Mouse (Mus musculus) midbrain, embryonic 16.5 days (tissue): ENCODE data around the gene Uvrag. TPM values are rescaled to one million over a fixed set of nuclear protein-coding genes. Genes with fewer than 3 reads are reported as not detected.

Experiments
- ATAC-seq: fragments of 200-750 bp; cut with Nextera tagmentation; 2 replicates; pipeline ENCODE4 v1.8.0; 2017; ENCODE audit warnings: moderate TSS enrichment
- H3K27ac ChIP-seq: fragments of 300-500 bp; sonication (generic); 2 replicates; pipeline ENCODE4 v1.5.1; 2014; ENCODE audit warnings: mild to moderate bottlenecking, low read length, mixed read lengths
- H3K27me3 ChIP-seq: fragments of 300-500 bp; sonication (generic); 2 replicates; pipeline ENCODE4 v1.6.1; 2014; ENCODE audit warnings: low read depth, low read length, mixed read lengths; ENCODE audit not compliant: control insufficient read depth, insufficient read depth
- H3K36me3 ChIP-seq: fragments of 300-500 bp; sonication (generic); 2 replicates; pipeline ENCODE4 v1.6.1; 2014; ENCODE audit warnings: mild to moderate bottlenecking, low read length, moderate library complexity, mixed read lengths; ENCODE audit not compliant: control insufficient read depth, insufficient read depth
- H3K4me1 ChIP-seq: fragments of 300-500 bp; sonication (generic); 2 replicates; pipeline ENCODE4 v1.6.1; 2014; ENCODE audit warnings: mild to moderate bottlenecking, low read length, mixed read lengths; ENCODE audit not compliant: control insufficient read depth, insufficient read depth
- H3K4me2 ChIP-seq: fragments of 300-500 bp; sonication (generic); 2 replicates; pipeline ENCODE4 v1.6.1; 2014; ENCODE audit warnings: mild to moderate bottlenecking, low read length, mixed read lengths
- H3K4me3 ChIP-seq: fragments of 300-500 bp; sonication (generic); 2 replicates; pipeline ENCODE4 v1.5.1; 2014; ENCODE audit warnings: low read depth, mild to moderate bottlenecking, low read length, moderate library complexity, mixed read lengths
- H3K9ac ChIP-seq: fragments of 300-500 bp; sonication (generic); 2 replicates; pipeline ENCODE4 v1.6.1; 2014; ENCODE audit warnings: low read depth, low read length, mixed read lengths
- H3K9me3 ChIP-seq: fragments of 300-500 bp; sonication (generic); replicated peaks from 2 replicates; pipeline ENCODE4 v1.6.1; 2014; ENCODE audit warnings: mild to moderate bottlenecking, low read length, mixed read lengths; ENCODE audit not compliant: control insufficient read depth, poor library complexity, severe bottlenecking
- WGBS: fragments of 180-500 bp; shearing (Covaris S2); extraction: QIAGEN DNeasy Blood & Tissue Kit; methylation state at CpG from one replicate; pipeline ENCODE4 v1.1.7; 2014; 5-methylcytosine and 5-hydroxymethylcytosine counted together
- polyA plus RNA-seq: library from polyadenylated mRNA; unstranded; fragments of >200 nt; fragmentation: Nextera tagmentation; extraction: Ambion mirVana; gene quantifications from 2 replicates; pipeline ENCODE4 v1.2.1, GENCODE M21; 2015

The Uvrag gene
- polyA plus RNA-seq, 1 experiment from 2014 or later: 16.0 TPM

DNA sequence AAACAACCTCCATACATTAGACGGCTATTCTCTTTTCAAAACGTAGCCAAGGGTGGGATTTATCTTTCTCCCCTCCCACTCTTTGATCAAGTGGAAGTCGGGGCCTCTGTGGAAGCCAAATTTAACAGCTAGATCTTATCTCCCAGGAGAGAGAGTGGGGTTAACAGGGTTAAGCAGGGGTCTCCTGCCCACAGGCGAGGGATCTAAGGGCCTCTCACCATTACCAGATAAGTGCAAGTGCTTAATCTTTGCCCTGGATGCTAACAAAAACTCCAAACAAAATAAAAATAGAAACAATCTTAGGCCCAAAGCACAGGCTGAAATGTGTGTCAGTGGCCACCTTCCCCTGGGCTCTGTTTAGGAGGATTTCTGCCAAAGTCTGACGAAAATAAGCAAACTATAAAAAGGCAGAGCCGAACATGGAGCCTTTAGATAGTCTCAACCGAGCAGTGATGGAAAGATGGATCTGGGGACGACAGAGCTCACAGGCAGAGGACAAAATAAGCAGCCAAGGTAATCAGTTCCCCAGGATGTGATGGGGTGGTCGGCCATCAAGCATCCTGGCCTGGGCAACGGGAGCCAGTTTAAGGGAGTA is 245.3 kb downstream of the Uvrag start:
- Histone ChIP-seq H3K27ac (no peak overlapping the region), H3K4me3 (no peak overlapping the region), H3K4me1 (0 out of 2 replicates have a peak, but pooled peaks cover 5% of the 10 kb centered on the region), H3K27me3 (no peaks in the 10 kb centered on the region), H3K4me2 (no peak overlapping the region), H3K36me3 (no peaks in the 10 kb centered on the region), H3K9me3 (no peaks in the 10 kb centered on the region), H3K9ac (no peak overlapping the region)
- ATAC-seq: no peak
- WGBS: 49% methylated on average over 10 of the region's 10 CpGs

- H3K36me3 ChIP-seq: no peaks in the 10 kb centered on the region
- no peak for ATAC-seq
- H3K27me3 ChIP-seq: no peaks in the 10 kb centered on the region
- WGBS: 39% methylated on average over 5 of the region's 5 CpGs
- no peaks in the 10 kb centered on the region for H3K9me3 ChIP-seq
- H3K27ac ChIP-seq: no peak overlapping the region
- no peak overlapping the region for H3K4me3 ChIP-seq
- no peak overlapping the region for H3K9ac ChIP-seq
- H3K4me2 ChIP-seq: no peak overlapping the region
- peaks cover 6% of the 10 kb centered on the region for H3K4me1 ChIP-seq
Observed at GRCm38 (mm10) chr7:98894768-98895167, 246.2 kb downstream of the Uvrag start.

- Histone ChIP-seq H3K9me3 (no peaks in the 10 kb centered on the region), H3K4me3 (no peak overlapping the region), H3K36me3 (no peaks in the 10 kb centered on the region), H3K27me3 (no peaks in the 10 kb centered on the region), H3K27ac (no peak overlapping the region), H3K4me1 (peaks cover 10% of the 10 kb centered on the region), H3K9ac (no peak overlapping the region), H3K4me2 (no peak overlapping the region)
- ATAC-seq: no peak
- WGBS: 91% methylated on average over 5 of the region's 5 CpGs
Observed at GRCm38 (mm10) chr7:98894305-98894704, 246.6 kb downstream of the Uvrag start.

GRCm38 (mm10) chr7:98893144-98893543 is 247.8 kb downstream of the Uvrag start:
- Histone ChIP-seq H3K27ac (no peak overlapping the region), H3K9me3 (no peaks in the 10 kb centered on the region), H3K4me2 (no peak overlapping the region), H3K9ac (no peak overlapping the region), H3K4me3 (no peak overlapping the region), H3K27me3 (no peaks in the 10 kb centered on the region), H3K36me3 (no peaks in the 10 kb centered on the region), H3K4me1 (peaks cover 22% of the 10 kb centered on the region)
- no peak for ATAC-seq
- WGBS: 86% methylated on average over 5 of the region's 5 CpGs

GRCm38 (mm10) chr7:98889211-98889610 is 251.7 kb downstream of the Uvrag start:
- H3K4me2 ChIP-seq: 0 out of 2 replicates have a peak overlapping the region, but pooled peaks have one; percentile 7
- H3K9me3 ChIP-seq: no peaks in the 10 kb centered on the region
- H3K36me3 ChIP-seq: no peaks in the 10 kb centered on the region
- H3K9ac ChIP-seq: no peak overlapping the region
- H3K27me3 ChIP-seq: no peaks in the 10 kb centered on the region
- ATAC-seq: peak; percentile 43
- peak overlapping the region; percentile 74 for H3K27ac ChIP-seq
- WGBS: 21% methylated on average over 7 of the region's 7 CpGs
- no peak overlapping the region for H3K4me3 ChIP-seq
- peaks cover 23% of the 10 kb centered on the region for H3K4me1 ChIP-seq

DNA sequence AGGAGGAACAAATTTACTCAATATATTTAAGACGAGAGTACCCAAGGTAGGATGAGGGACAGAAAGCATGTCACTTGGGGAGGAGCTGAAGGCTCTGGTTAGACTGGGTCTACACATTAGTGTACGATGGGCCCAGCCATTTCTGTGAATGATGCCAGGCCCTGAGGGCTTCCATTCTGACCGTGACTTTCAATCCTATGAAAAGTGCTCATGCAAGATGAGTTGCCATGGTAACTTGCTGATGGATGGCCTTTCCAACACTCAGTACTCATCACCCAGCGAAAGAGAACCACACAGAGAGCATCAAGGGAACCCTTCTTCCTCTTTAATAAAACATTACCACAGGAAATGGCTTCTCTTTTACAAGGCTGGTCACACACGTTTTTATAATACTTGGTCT is 252.1 kb downstream of the Uvrag start:
- 22% methylated on average over 5 of the region's 5 CpGs for WGBS
- peak overlapping the region; percentile 74 for H3K27ac ChIP-seq
- no peak overlapping the region for H3K9ac ChIP-seq
- H3K4me3 ChIP-seq: no peak overlapping the region
- peak; percentile 80 for ATAC-seq
- peaks cover 23% of the 10 kb centered on the region for H3K4me1 ChIP-seq
- no peaks in the 10 kb centered on the region for H3K36me3 ChIP-seq
- H3K4me2 ChIP-seq: 0 out of 2 replicates have a peak overlapping the region, but pooled peaks have one; percentile 7
- no peaks in the 10 kb centered on the region for H3K9me3 ChIP-seq
- H3K27me3 ChIP-seq: no peaks in the 10 kb centered on the region

GRCm38 (mm10) chr7:98887811-98888261 is 253.1 kb downstream of the Uvrag start:
- peaks cover 23% of the 10 kb centered on the region for H3K4me1 ChIP-seq
- WGBS: 29% methylated on average over 22 of the region's 22 CpGs
- no peaks in the 10 kb centered on the region for H3K36me3 ChIP-seq
- H3K27me3 ChIP-seq: no peaks in the 10 kb centered on the region
- no peak overlapping the region for H3K4me3 ChIP-seq
- H3K27ac ChIP-seq: peak overlapping the region; percentile 74
- no peak overlapping the region; the same call in 1 of the 2 replicates for H3K4me2 ChIP-seq
- H3K9me3 ChIP-seq: no peaks in the 10 kb centered on the region
- H3K9ac ChIP-seq: no peak overlapping the region
- ATAC-seq: peak; percentile 52; the same call in 1 of the 2 replicates

DNA sequence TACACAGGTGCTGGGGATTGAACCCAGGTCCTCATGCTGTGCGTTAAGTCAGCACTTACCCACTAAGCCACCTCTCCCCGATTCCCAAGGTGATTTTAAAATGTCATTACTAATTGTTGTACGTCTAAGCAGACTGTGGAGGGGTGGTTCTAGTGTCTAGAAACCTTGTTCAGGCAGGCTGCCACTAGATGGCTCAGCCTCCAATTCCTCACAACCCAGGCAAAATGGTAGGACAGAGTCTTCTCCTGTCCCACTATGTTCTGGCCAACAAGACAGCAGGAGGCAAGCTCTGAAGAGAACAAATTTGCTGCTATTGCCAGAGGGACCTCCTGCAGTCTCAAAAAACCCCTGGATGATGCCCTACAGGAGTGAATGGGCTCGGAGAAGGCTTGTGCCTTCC is 259.1 kb downstream of the Uvrag start:
- Histone ChIP-seq H3K4me1 (peaks cover 4% of the 10 kb centered on the region), H3K9me3 (no peaks in the 10 kb centered on the region), H3K9ac (no peak overlapping the region), H3K27ac (no peak overlapping the region), H3K4me3 (no peak overlapping the region), H3K4me2 (no peak overlapping the region), H3K27me3 (no peaks in the 10 kb centered on the region), H3K36me3 (no peaks in the 10 kb centered on the region)
- ATAC-seq: no peak
- 67% methylated on average over 4 of the region's 4 CpGs for WGBS

- Histone ChIP-seq H3K4me2 (no peak overlapping the region), H3K9me3 (no peaks in the 10 kb centered on the region), H3K4me1 (peaks cover 13% of the 10 kb centered on the region), H3K9ac (no peak overlapping the region), H3K27ac (no peak overlapping the region), H3K4me3 (no peak overlapping the region), H3K27me3 (no peaks in the 10 kb centered on the region), H3K36me3 (no peaks in the 10 kb centered on the region)
- ATAC-seq: no peak
- 89% methylated on average over 2 of the region's 2 CpGs for WGBS
Observed at GRCm38 (mm10) chr7:98879176-98879575, 261.8 kb downstream of the Uvrag start.
